Mouse (Mus musculus) hindbrain, embryonic 11.5 days (tissue): ENCODE measurements around the gene Fbxl8. TPM values are rescaled to one million over a fixed set of nuclear protein-coding genes. Genes with fewer than 3 reads are reported as not detected.
A peak's percentile ranks its signal among the peaks of the same experiment; 100 is the strongest.
"Not testable (repeated sequence)": the region's sequence is repeated elsewhere in the genome, so short reads cannot be mapped to it uniquely, and the experiment has no call there.

Experiments used
- ATAC-seq: fragments of 200-750 bp; cut with Nextera tagmentation; 2 replicates; pipeline ENCODE4 v1.8.0; 2017; ENCODE audit warnings: mild to moderate bottlenecking, moderate TSS enrichment, moderate library complexity; ENCODE audit not compliant: low FRiP score
- DNase-seq: peaks from one replicate; pipeline ENCODE4 v3.0.0-alpha.2; 2015; ENCODE audit warnings: low spot score
- H3K27ac ChIP-seq: fragments of 300-500 bp; sonication (generic); 2 replicates; pipeline ENCODE4 v1.5.1; 2014; ENCODE audit warnings: mild to moderate bottlenecking, low read depth, low read length
- H3K27me3 ChIP-seq: fragments of 300-500 bp; sonication (generic); 2 replicates; pipeline ENCODE4 v1.6.1; 2014; ENCODE audit warnings: mild to moderate bottlenecking, low read length, moderate library complexity, mixed read lengths; ENCODE audit not compliant: control insufficient read depth, insufficient read depth
- H3K36me3 ChIP-seq: fragments of 300-500 bp; sonication (generic); 2 replicates; pipeline ENCODE4 v1.6.1; 2014; ENCODE audit warnings: mild to moderate bottlenecking, low read length, moderate library complexity, mixed read lengths; ENCODE audit not compliant: control insufficient read depth, insufficient read depth
- H3K4me1 ChIP-seq: fragments of 300-500 bp; sonication (generic); replicated peaks from 2 replicates; pipeline ENCODE4 v1.6.1; 2014; ENCODE audit warnings: low read length, mixed read lengths; ENCODE audit not compliant: control insufficient read depth, insufficient read depth
- H3K4me2 ChIP-seq: fragments of 300-500 bp; sonication (generic); replicated peaks from 2 replicates; pipeline ENCODE4 v1.6.1; 2014; ENCODE audit warnings: mild to moderate bottlenecking, low read depth, low read length
- H3K4me3 ChIP-seq: fragments of 300-500 bp; sonication (generic); 2 replicates; pipeline ENCODE4 v1.5.1; 2014; ENCODE audit warnings: low read depth, low read length
- H3K9ac ChIP-seq: fragments of 300-500 bp; sonication (generic); 2 replicates; pipeline ENCODE4 v1.6.1; 2014; ENCODE audit warnings: low read depth, low read length
- H3K9me3 ChIP-seq: fragments of 300-500 bp; sonication (generic); 2 replicates; pipeline ENCODE4 v1.6.1; 2016; ENCODE audit warnings: low read length; ENCODE audit not compliant: control insufficient read depth
- WGBS: fragments of 180-500 bp; shearing (Covaris S2); extraction: QIAGEN DNeasy Blood & Tissue Kit; methylation state at CpG from one replicate; pipeline ENCODE4 v1.1.7; 2014; 5-methylcytosine and 5-hydroxymethylcytosine counted together
- polyA plus RNA-seq: library from polyadenylated mRNA; unstranded; fragments of >200 nt; fragmentation: Nextera tagmentation; extraction: Ambion mirVana; gene quantifications from 2 replicates; pipeline ENCODE4 v1.2.1, GENCODE M21; 2014

The Fbxl8 gene
- polyA plus RNA-seq, 1 experiment from 2014 or later: 1.4 TPM

- not testable (repeated sequence) for ATAC-seq, H3K36me3 ChIP-seq, H3K4me2 ChIP-seq, H3K9ac ChIP-seq, H3K4me1 ChIP-seq, H3K27ac ChIP-seq, H3K27me3 ChIP-seq, H3K4me3 ChIP-seq, H3K9me3 ChIP-seq, DNase-seq
- 92% methylated on average over 4 of the region's 4 CpGs for WGBS
Observed at GRCm38 (mm10) chr8:105232321-105232693, 32.1 kb upstream of the Fbxl8 start.

GRCm38 (mm10) chr8:105233126-105233935 lies 31.1 kb upstream of the Fbxl8 start:
- 84% methylated on average over 1 of the region's 1 CpGs for WGBS
- no peaks in the 10 kb centered on the region for H3K4me1 ChIP-seq

GRCm38 (mm10) chr8:105235206-105235605 lies 29.2 kb upstream of the Fbxl8 start:
- DNase-seq (no peak), ATAC-seq (no peak)
- no peaks in the 10 kb centered on the region for H3K4me1 ChIP-seq
- 0 out of 2 replicates have a peak, but pooled peaks cover 6% of the 10 kb centered on the region for H3K36me3 ChIP-seq
- H3K27me3 ChIP-seq: no peaks in the 10 kb centered on the region
- no peaks in the 10 kb centered on the region for H3K9me3 ChIP-seq
- no peak overlapping the region for H3K4me2 ChIP-seq
- H3K4me3 ChIP-seq: no peak overlapping the region
- H3K27ac ChIP-seq: no peak overlapping the region
- 89% methylated on average over 1 of the region's 1 CpGs for WGBS
- H3K9ac ChIP-seq: no peak overlapping the region

More at GRCm38 (mm10) chr8:105233126-105233935, 31.1 kb upstream of the Fbxl8 start:
- H3K9ac ChIP-seq: no peak overlapping the region
- no peaks in the 10 kb centered on the region for H3K9me3 ChIP-seq
- no peak overlapping the region for H3K27ac ChIP-seq
- H3K27me3 ChIP-seq: no peaks in the 10 kb centered on the region
- H3K36me3 ChIP-seq: no peaks in the 10 kb centered on the region
- no peak for DNase-seq
- no peak overlapping the region for H3K4me2 ChIP-seq
- ATAC-seq: no peak
- H3K4me3 ChIP-seq: no peak overlapping the region

- H3K4me2 ChIP-seq: no peak overlapping the region
- H3K4me1 ChIP-seq: no peaks in the 10 kb centered on the region
- H3K27ac ChIP-seq: no peak overlapping the region
- no peak overlapping the region for H3K9ac ChIP-seq
- no peaks in the 10 kb centered on the region for H3K27me3 ChIP-seq
- 90% methylated on average over 14 of the region's 14 CpGs for WGBS
- no peak overlapping the region for H3K4me3 ChIP-seq
- ATAC-seq (no peak), DNase-seq (no peak)
- H3K9me3 ChIP-seq: no peaks in the 10 kb centered on the region
- 0 out of 2 replicates have a peak, but pooled peaks cover 6% of the 10 kb centered on the region for H3K36me3 ChIP-seq
Observed at GRCm38 (mm10) chr8:105237442-105238142, 26.9 kb upstream of the Fbxl8 start.

DNA sequence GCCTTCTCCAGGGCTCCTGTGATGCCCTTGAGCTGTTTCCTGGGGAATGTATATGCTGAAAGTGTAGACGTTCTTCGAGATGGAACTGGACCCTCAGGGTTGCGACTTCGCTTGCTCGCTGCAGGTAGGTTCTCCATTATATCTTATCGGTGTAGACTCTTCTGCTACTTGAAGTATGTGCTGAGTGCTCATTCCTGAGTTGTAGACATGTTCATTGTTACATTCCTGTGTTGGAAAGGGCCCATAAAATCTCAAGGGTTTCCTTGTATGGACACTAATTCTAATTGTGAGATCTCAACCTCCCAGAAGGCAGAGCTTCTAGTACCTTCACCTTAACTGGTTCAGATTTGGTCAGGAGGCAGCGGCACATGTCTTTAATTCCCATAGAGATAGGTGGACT lies 23.4 kb upstream of the Fbxl8 start:
- DNase-seq (no peak), ATAC-seq (no peak)
- no peaks in the 10 kb centered on the region for H3K9me3 ChIP-seq
- no peaks in the 10 kb centered on the region for H3K27me3 ChIP-seq
- H3K36me3 ChIP-seq: 0 out of 2 replicates have a peak, but pooled peaks cover 6% of the 10 kb centered on the region
- H3K9ac ChIP-seq: no peak overlapping the region
- WGBS: 97% methylated on average over 7 of the region's 7 CpGs
- H3K27ac ChIP-seq: no peak overlapping the region
- no peaks in the 10 kb centered on the region for H3K4me1 ChIP-seq
- no peak overlapping the region for H3K4me3 ChIP-seq
- H3K4me2 ChIP-seq: no peak overlapping the region

- no peak for DNase-seq
- H3K27ac ChIP-seq: no peak overlapping the region
- no peaks in the 10 kb centered on the region for H3K9me3 ChIP-seq
- H3K36me3 ChIP-seq: no peaks in the 10 kb centered on the region
- no peak overlapping the region for H3K4me3 ChIP-seq
- H3K9ac ChIP-seq: no peak overlapping the region
- ATAC-seq: no peak
- H3K4me2 ChIP-seq: no peak overlapping the region
- WGBS: 94% methylated on average over 6 of the region's 6 CpGs
- H3K4me1 ChIP-seq: 0 out of 2 replicates have a peak, but pooled peaks cover 3% of the 10 kb centered on the region
- H3K27me3 ChIP-seq: peaks cover 15% of the 10 kb centered on the region
Observed at GRCm38 (mm10) chr8:105251954-105252353, 12.5 kb upstream of the Fbxl8 start.

DNA sequence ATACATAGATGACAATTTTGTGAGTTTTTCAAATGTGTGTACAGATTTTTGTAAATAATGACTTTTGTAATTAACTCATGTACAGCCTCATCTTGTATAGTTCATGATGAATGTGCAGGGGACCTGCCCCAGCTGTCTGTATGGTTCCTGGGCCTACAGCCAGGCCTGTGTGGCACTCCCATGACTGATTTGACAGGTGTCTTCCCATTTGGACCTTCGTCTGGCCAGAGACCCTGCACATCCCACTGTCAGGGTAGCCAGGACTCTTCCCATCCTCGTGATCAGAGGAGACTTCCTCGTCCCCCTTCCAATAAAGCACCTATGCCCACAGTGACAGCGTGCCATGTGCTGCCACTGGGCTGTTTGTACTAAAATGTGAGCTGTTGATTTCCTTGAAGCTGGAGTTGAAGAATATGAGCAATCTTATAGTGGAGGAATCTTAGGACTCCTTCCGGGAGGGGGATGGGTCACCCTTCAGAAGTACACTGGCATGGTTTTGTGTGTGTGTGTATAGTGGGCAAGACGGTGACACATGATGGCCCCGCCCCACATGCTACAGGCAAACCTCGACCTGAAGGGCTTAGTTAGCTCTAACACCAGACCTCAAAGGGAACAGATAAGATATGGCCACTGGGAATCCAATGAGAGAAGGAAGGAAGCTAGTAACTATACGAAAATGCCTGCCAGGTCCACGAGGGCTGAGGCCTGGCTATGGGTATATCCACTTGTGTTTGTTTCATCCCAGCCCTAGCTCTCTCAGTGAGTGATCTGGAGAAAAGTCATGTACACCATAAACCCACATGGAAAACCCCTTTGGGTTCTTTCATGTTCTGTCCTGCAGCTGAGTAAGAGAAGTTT lies 11.5 kb upstream of the Fbxl8 start:
- H3K36me3 ChIP-seq: no peaks in the 10 kb centered on the region
- ATAC-seq: no peak

DNA sequence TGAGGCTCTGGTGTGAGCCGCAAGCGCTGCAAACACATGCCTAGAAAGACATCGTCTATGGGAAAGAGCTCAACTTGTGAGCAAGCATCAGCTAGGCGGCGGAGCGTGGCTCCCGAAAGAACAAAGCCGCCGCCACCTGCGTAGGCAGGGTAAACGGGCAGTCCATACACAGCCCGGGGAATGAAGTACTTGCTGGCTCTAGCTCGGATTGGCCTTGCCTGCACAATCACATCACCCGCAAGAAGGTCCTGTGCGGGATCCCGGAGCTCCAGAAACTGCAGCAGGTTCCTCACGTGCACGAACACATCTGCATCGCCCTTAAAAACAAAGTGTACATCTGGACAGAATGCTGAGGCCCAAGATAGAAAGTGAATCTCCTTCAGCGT lies 10.7 kb upstream of the Fbxl8 start:
- 32% methylated on average over 20 of the region's 20 CpGs for WGBS
- no peak for DNase-seq
- no peaks in the 10 kb centered on the region for H3K36me3 ChIP-seq

More for the DNA sequence above, 11.5 kb upstream of the Fbxl8 start:
- Histone ChIP-seq H3K4me2 (no peak overlapping the region), H3K27me3 (peaks cover 18% of the 10 kb centered on the region), H3K9me3 (no peaks in the 10 kb centered on the region), H3K4me1 (0 out of 2 replicates have a peak, but pooled peaks cover 3% of the 10 kb centered on the region), H3K4me3 (no peak overlapping the region), H3K27ac (no peak overlapping the region), H3K9ac (no peak overlapping the region)
- 93% methylated on average over 10 of the region's 10 CpGs for WGBS
- DNase-seq: no peak

More for the DNA sequence above, 10.7 kb upstream of the Fbxl8 start:
- H3K9me3 ChIP-seq: no peaks in the 10 kb centered on the region
- H3K27me3 ChIP-seq: peaks cover 27% of the 10 kb centered on the region
- peak; percentile 39; the same call in 1 of the 2 replicates for ATAC-seq
- peak overlapping the region; percentile 68; the same call in 1 of the 2 replicates for H3K9ac ChIP-seq
- H3K4me2 ChIP-seq: peak overlapping the region; percentile 98
- 0 out of 2 replicates have a peak, but pooled peaks cover 3% of the 10 kb centered on the region for H3K4me1 ChIP-seq
- 0 out of 2 replicates have a peak overlapping the region, but pooled peaks have one; percentile 30 for H3K27ac ChIP-seq
- peak overlapping the region; percentile 57; the same call in 1 of the 2 replicates for H3K4me3 ChIP-seq
